Mouse (Mus musculus): ENCODE results near the gene Lmbrd1. TPM values are rescaled to one million over a fixed set of nuclear protein-coding genes. Genes with fewer than 3 reads are reported as not detected.
"Not testable (repeated sequence)": the region's sequence is repeated elsewhere in the genome, so short reads cannot be mapped to it uniquely, and the experiment has no call there.

Gene Lmbrd1
- 100 to 1,000 TPM; 132 to 138 TPM for total RNA-seq (2021)

DNA sequence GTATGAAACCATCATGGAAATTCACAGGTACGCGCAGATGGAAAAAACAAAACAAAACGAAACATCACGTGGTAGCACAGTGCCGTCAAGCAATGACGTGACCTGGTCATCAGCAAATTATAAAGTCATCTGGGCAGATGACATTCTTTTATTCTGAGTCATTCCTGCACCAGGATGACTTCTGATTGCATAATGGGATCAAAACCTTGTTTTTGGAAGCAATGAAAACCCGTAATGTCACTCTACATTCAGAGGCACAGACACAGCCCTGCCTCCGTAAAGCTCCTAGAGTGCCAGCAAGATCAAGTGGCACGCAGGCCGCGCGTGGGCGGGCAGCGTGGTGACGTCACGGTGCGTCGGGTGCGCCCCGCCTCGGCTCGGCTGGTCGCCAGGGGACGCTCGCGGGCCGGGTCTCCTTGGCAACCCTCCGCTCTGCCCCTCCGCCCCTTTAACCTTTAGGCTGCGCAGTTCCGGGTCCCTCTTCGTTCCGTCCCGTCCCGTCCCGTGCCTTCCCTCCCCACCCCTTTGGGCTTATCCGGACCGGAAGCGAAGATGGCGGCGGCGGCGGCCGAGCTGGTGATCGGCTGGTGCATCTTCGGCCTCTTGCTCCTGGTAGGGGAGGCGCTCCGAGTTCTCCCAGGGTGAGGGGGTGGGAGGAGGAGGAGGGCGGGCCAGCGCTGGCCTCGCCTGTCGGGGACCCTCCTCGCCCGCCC is at the start of gene Lmbrd1:
TSS of gene Lmbrd1 (plus strand) at position 426 of the 713 bp plus-strand sequence.
- intact Hi-C loops (cut with DNase I): no loop called here
- peak; percentile 94 for DNase-seq (ENCODE audit: low spot score in 2 of 2)

GRCm38 (mm10) chr1:24633553-24634132 is 44.8 kb upstream of the Lmbrd1 start:
- intact Hi-C loops (cut with DNase I): loop anchor here (2.0 kb wide), 1 partner anchor 255 kb away; no protein-coding TSS in a partner anchor
- DNase-seq (ENCODE audit: low spot score in 2 of 2): peak in 1 of 2 experiments; percentile 18

GRCm38 (mm10) chr1:24650100-24650499 is 28.3 kb upstream of the Lmbrd1 start:
- no peak for DNase-seq (ENCODE audit: low spot score in 2 of 2)
- intact Hi-C loops (cut with DNase I): no loop called here

- intact Hi-C loops (cut with DNase I): no loop called here
- no peak for DNase-seq (ENCODE audit: low spot score in 2 of 2)
Observed at GRCm38 (mm10) chr1:24659914-24660313, 18.5 kb upstream of the Lmbrd1 start.

GRCm38 (mm10) chr1:24660662-24661061 is 17.8 kb upstream of the Lmbrd1 start:
- intact Hi-C loops (cut with DNase I); DNase-seq (ENCODE audit: low spot score in 2 of 2): not testable (repeated sequence)

- peak; percentile 89 to 90 for DNase-seq (ENCODE audit: low spot score in 2 of 2)
Observed at GRCm38 (mm10) chr1:24661551-24661950, 16.9 kb upstream of the Lmbrd1 start.

DNA sequence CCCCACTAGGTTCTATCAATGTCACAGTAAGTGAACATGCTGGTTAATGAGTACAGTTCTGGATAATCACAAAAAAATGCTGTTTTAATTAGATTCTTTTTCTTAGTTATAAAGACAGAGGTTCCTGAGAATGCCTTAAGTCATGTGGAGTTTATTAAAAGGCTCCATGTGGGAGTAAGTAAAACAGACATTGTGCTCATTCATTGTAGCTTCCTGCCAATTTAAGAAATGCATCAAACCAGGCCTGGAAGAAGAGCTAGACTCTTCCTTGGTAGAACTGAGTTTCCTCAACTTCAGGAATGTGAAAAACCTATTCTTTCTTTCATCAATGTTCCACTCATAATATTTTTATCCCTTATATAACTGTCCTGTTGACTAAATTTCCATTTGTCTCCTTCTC is 14.3 kb upstream of the Lmbrd1 start:
- DNase-seq (ENCODE audit: low spot score in 2 of 2): no peak
- intact Hi-C loops (cut with DNase I): no loop called here

More at GRCm38 (mm10) chr1:24661551-24661950, 16.9 kb upstream of the Lmbrd1 start:
- intact Hi-C loops (cut with DNase I): no loop called here

GRCm38 (mm10) chr1:24673231-24673630 is 5.2 kb upstream of the Lmbrd1 start:
- intact Hi-C loops (cut with DNase I): no loop called here

GRCm38 (mm10) chr1:24677706-24678105 is 724 bp upstream of the Lmbrd1 start:
- intact Hi-C loops (cut with DNase I): no loop called here
- DNase-seq (ENCODE audit: low spot score in 2 of 2): no peak

More at GRCm38 (mm10) chr1:24673231-24673630, 5.2 kb upstream of the Lmbrd1 start:
- DNase-seq (ENCODE audit: low spot score in 2 of 2): no peak

DNA sequence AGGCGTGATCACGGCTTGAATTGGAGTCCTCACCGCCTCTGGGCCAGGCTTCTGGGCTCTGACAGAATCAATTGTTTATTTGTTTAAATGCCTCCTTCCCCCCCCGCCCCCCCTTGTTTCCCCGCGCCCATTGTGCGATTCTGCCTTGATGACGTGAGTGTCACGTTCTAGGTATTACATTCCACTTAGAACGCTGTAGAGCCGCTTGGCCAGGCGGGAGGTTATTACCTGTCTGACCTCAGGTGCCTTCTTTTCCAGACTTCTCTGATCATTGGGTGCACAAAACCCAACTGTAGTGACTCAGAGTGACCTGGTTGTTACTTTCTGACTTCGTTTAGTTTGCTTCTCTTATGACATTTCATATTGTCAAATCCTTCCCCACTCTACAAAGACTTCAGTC is 641 bp downstream of the Lmbrd1 start:
- no peak for DNase-seq (ENCODE audit: low spot score in 2 of 2)
- intact Hi-C loops (cut with DNase I): no loop called here

- DNase-seq (ENCODE audit: low spot score in 2 of 2): no peak
- intact Hi-C loops (cut with DNase I): no loop called here
Observed at GRCm38 (mm10) chr1:24680991-24681390, 2.6 kb downstream of the Lmbrd1 start.

DNA sequence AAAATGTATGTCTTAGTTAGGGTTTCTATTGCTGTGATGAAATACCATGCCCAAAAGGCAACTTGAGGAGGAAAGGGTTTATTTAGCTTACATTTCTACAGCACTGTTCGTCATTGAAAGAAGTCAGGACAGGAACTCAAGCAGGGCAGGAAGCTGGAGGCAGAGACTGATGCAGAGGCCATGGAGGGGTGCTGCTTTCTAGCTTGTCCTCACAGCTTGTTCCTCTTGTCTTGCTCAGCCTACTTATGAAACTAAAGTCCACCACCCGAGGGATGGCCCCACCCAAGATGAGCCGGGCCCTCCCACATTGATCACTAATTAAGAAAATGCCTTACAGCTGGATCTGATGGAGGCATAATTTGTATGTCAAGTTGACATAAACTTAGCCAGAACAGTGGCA is 3.5 kb downstream of the Lmbrd1 start:
- intact Hi-C loops (cut with DNase I): no loop called here
- DNase-seq (ENCODE audit: low spot score in 2 of 2): no peak

GRCm38 (mm10) chr1:24683947-24684346 is 5.5 kb downstream of the Lmbrd1 start:
- no peak for DNase-seq (ENCODE audit: low spot score in 2 of 2)
- intact Hi-C loops (cut with DNase I): no loop called here

DNA sequence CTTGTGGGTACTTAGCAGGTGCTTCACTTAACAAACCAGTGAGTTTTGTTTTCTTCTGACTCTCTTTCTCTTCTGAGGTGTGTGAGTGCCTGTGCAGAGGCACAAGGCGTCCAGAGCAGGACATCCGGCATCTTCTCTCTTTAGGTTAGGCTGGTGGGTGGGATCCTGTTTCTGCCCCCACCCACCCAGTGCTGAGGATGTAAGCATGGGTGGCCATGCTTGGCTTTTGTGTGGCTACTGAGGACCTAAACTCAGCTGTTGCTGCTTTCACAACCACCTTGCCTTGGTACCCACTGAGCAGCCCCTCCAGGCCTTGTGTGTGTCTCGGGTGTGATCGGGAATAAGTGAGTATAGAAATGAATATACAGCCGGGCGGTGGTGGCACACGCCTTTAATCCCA is 7.2 kb downstream of the Lmbrd1 start:
- intact Hi-C loops (cut with DNase I): no loop called here
- DNase-seq (ENCODE audit: low spot score in 2 of 2): no peak

DNA sequence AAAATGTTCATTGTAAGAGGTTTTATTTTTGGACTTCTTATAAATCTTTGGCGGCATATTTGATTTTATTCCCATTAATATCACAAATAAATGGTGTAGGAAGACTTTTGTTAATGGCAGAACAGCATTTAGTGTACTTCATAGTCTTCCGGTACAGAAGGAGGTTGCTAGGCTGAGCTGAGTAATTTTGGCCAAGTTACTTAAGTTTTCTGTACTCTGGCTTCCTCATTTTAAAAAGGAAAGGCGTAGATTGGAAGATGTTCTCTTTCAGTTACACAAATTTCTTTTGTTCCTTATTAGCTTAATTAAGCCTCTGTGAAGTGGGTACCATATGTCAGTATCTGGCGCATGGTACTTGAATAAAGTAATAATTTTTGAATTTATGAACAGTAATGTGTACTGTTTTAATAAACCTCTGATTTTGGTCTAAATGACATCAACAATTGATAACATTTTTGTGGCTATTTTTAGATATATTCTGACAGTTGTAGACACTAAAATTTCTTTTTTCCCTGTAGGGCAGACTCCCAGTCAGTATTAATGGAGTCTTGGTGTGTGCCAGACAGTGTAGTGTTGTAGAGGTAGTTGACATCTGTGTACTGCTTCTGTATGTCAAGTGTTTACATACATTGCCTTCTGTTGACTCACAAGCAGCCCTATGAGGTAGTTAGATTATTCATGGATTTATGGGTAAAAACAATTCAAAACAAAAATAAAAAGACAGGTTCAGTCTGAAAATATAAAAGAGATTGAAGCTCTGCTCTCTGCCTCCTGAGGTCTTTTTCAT is 8.0 kb downstream of the Lmbrd1 start:
- intact Hi-C loops (cut with DNase I): no loop called here
- DNase-seq (ENCODE audit: low spot score in 2 of 2): no peak

DNA sequence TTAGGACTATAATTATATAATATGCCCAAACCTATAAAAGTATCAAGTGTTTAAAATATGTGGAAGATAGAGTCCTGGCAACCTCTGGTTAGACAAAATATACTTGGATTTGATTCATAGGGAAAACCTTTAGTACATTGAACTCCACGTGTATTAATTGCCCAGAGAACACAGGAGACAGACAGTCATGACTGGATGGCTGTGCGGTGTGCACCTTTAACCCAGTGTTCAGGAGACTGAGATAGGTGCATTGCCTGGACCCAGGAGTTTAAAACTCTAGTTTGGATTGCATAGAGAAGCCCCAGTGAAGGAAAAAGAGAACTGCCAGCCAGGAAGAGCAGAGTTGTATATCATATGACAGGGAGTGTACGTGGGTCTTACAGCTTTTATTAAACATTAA is 19.2 kb downstream of the Lmbrd1 start:
- DNase-seq (ENCODE audit: low spot score in 2 of 2): no peak
- intact Hi-C loops (cut with DNase I): no loop called here

DNA sequence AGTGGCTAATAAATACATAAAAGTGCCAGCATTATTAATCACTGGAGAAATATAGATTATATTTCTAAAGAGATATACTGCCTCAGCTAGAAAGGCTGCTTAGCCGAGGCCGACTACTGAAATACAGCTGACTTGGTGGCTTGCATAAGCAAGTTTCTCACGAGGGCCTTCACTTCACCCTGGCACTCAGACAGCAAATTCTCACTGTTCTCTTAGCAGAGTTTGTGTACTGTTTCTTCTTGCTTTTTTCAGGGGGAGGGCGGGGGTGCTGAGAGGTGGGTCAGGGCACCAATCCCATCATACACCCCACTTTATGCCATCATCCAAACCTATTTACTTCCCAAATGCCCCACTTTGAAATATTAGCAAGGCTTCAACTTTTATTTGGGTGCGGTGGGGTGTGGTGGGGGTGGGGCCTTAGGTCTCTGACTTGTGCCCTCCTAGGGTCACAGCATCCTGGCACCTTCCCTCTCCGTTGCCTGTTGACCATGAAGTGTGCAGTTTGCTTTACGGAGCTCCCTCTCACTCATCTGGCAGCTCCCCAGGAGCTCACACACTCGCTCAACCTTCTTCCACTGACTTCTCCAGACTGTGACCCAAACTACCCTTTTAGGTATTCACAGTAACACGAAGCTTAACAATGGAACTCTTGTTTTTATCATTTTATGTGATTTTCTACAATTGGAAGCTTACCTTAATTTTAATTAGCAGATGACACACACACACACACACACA is 19.9 kb downstream of the Lmbrd1 start:
- no peak for DNase-seq (ENCODE audit: low spot score in 2 of 2)
- intact Hi-C loops (cut with DNase I): no loop called here

DNA sequence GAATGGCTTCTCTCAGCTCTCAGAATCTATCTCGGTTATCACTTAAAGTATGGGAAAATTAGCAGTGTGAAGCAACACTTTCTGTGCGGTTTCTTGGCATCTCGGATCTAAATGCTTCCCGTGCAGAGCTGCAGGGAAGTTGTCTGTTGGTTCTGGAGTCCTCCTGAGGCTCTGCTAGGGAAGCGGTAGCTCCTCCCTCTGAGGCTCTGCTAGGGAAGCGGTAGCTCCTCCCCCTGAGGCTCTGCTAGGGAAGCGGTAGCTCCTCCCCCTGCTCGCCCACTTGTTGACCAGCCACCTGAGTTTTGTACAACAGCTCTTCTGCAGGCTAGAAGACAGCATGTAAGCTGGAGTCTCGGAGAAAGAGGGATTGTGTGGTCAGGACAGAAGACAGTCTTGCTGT is 20.9 kb downstream of the Lmbrd1 start:
- intact Hi-C loops (cut with DNase I): no loop called here

GRCm38 (mm10) chr1:24700241-24700640 is 21.8 kb downstream of the Lmbrd1 start:
- intact Hi-C loops (cut with DNase I): no loop called here
- DNase-seq (ENCODE audit: low spot score in 2 of 2): no peak

More for the DNA sequence above, 20.9 kb downstream of the Lmbrd1 start:
- no peak for DNase-seq (ENCODE audit: low spot score in 2 of 2)

GRCm38 (mm10) chr1:24703821-24704220 is 25.4 kb downstream of the Lmbrd1 start:
- no peak for DNase-seq (ENCODE audit: low spot score in 2 of 2)
- intact Hi-C loops (cut with DNase I): no loop called here
